Mouse (Mus musculus): ENCODE measurements around the gene Zdhhc8. TPM values are rescaled to one million over a fixed set of nuclear protein-coding genes. Genes with fewer than 3 reads are reported as not detected.
"Not testable (repeated sequence)": the region's sequence is repeated elsewhere in the genome, so short reads cannot be mapped to it uniquely, and the experiment has no call there.

The Zdhhc8 gene
- polyA plus RNA-seq, 1 experiment from 2014 or later = 20.6 TPM

- no peak overlapping the region for H3K9ac ChIP-seq
- 23% methylated on average over 8 of the region's 8 CpGs for WGBS
- no peaks in the 10 kb centered on the region for H3K9me3 ChIP-seq
- H3K27ac ChIP-seq = no peak overlapping the region
- no peak overlapping the region for H3K4me3 ChIP-seq
- no peaks in the 10 kb centered on the region for H3K36me3 ChIP-seq
- 0 out of 2 replicates have a peak, but pooled peaks have one; percentile 2 for ATAC-seq (ENCODE audit: borderline replicate concordance, extremely low read depth, low FRiP score, low TSS enrichment)
- no peak overlapping the region for H3K4me2 ChIP-seq
- H3K27me3 ChIP-seq = no peaks in the 10 kb centered on the region
- peaks cover 5% of the 10 kb centered on the region; the same call in 1 of the 2 replicates for H3K4me1 ChIP-seq
Measured at GRCm38 (mm10) chr16:18210701-18211416, 24.1 kb downstream of the Zdhhc8 start.

DNA sequence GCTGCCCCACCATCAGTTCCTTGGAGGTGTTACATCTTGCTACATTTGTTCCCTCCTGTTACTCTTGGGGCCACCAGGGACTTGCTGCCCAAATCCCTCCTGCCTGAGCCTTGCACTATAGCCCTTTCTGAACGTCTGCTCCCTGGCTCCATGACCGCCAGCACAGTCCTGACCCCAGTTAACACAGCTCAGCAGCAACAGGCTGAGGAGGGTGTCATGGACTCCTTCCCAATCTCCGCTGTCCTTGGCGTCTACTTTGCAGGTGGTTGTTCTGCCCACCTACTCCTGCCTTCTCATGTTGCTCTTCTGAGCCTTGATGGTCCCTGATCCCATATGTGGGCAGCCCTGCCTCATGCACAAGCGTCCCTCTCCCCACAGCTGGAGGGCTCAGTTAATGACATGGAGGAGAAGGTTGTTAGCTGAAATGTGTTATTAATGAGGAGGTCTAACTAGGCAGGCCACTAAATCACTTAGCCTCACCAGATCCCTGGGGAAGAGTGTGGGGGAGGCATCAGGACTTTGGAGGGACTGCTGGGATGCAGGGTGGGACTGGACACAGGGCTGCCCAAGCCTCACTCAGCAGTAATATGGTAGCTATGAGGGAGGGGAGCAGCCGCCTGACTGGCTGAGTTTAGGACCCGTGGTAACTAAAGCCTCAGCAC is 31.4 kb downstream of the Zdhhc8 start:
- Histone ChIP-seq H3K27me3 (no peaks in the 10 kb centered on the region), H3K9ac (no peak overlapping the region), H3K4me2 (no peak overlapping the region), H3K9me3 (no peaks in the 10 kb centered on the region), H3K27ac (no peak overlapping the region), H3K36me3 (no peaks in the 10 kb centered on the region), H3K4me1 (no peaks in the 10 kb centered on the region), H3K4me3 (no peak overlapping the region)
- 58% methylated on average over 7 of the region's 7 CpGs for WGBS
- no peak for ATAC-seq (ENCODE audit: borderline replicate concordance, extremely low read depth, low FRiP score, low TSS enrichment)

GRCm38 (mm10) chr16:18202061-18202460 is 32.9 kb downstream of the Zdhhc8 start:
- no peak overlapping the region for H3K4me3 ChIP-seq
- no peaks in the 10 kb centered on the region for H3K4me1 ChIP-seq
- H3K4me2 ChIP-seq = no peak overlapping the region
- 89% methylated on average over 1 of the region's 1 CpGs for WGBS
- no peaks in the 10 kb centered on the region for H3K36me3 ChIP-seq
- no peak for ATAC-seq (ENCODE audit: borderline replicate concordance, extremely low read depth, low FRiP score, low TSS enrichment)
- H3K27me3 ChIP-seq = no peaks in the 10 kb centered on the region
- no peak overlapping the region for H3K27ac ChIP-seq
- H3K9me3 ChIP-seq = no peaks in the 10 kb centered on the region
- no peak overlapping the region for H3K9ac ChIP-seq

GRCm38 (mm10) chr16:18201620-18202019 is 33.3 kb downstream of the Zdhhc8 start:
- Histone ChIP-seq H3K27me3 (no peaks in the 10 kb centered on the region), H3K36me3 (no peaks in the 10 kb centered on the region), H3K4me1 (no peaks in the 10 kb centered on the region), H3K9me3 (no peaks in the 10 kb centered on the region), H3K27ac (no peak overlapping the region), H3K9ac (no peak overlapping the region), H3K4me2 (no peak overlapping the region), H3K4me3 (no peak overlapping the region)
- WGBS = 27% methylated on average over 1 of the region's 1 CpGs
- no peak for ATAC-seq (ENCODE audit: borderline replicate concordance, extremely low read depth, low FRiP score, low TSS enrichment)

GRCm38 (mm10) chr16:18200062-18200461 is 34.9 kb downstream of the Zdhhc8 start:
- H3K4me1 ChIP-seq = 0 out of 2 replicates have a peak, but pooled peaks cover 1% of the 10 kb centered on the region
- H3K9me3 ChIP-seq = no peaks in the 10 kb centered on the region
- H3K9ac ChIP-seq = no peak overlapping the region
- H3K27me3 ChIP-seq = no peaks in the 10 kb centered on the region
- H3K36me3 ChIP-seq = no peaks in the 10 kb centered on the region
- ATAC-seq (ENCODE audit: borderline replicate concordance, extremely low read depth, low FRiP score, low TSS enrichment) = no peak
- H3K4me3 ChIP-seq = no peak overlapping the region
- H3K4me2 ChIP-seq = no peak overlapping the region
- WGBS = 69% methylated on average over 2 of the region's 2 CpGs
- H3K27ac ChIP-seq = no peak overlapping the region

- 0 out of 2 replicates have a peak, but pooled peaks cover 3% of the 10 kb centered on the region for H3K4me1 ChIP-seq
- no peaks in the 10 kb centered on the region for H3K9me3 ChIP-seq
- H3K27me3 ChIP-seq = no peaks in the 10 kb centered on the region
- no peak overlapping the region for H3K9ac ChIP-seq
- no peak overlapping the region for H3K27ac ChIP-seq
- no peaks in the 10 kb centered on the region for H3K36me3 ChIP-seq
- H3K4me2 ChIP-seq = no peak overlapping the region
- WGBS = 64% methylated on average over 10 of the region's 10 CpGs
- no peak overlapping the region for H3K4me3 ChIP-seq
- ATAC-seq (ENCODE audit: borderline replicate concordance, extremely low read depth, low FRiP score, low TSS enrichment) = no peak
Measured at GRCm38 (mm10) chr16:18198365-18199098, 36.4 kb downstream of the Zdhhc8 start.

DNA sequence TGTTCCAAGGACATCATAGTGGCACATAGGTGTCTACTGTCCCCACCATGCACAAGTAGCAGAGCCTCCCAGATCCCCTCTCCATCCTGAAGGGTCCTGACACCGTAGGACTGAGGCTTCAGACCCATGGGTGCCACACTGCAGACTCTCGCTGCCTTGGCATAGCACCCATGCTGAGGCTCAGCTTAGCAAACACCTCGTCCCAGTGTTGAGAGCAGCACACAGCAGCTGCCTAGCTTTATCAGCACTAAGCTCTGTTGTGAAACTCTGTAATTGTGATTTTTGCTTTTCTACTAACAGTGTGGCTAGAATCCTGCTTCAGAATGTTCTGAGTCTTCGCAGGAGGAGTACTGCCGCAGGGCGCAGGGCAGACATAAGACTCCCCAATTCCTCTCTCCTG is 37.1 kb downstream of the Zdhhc8 start:
- no peak for ATAC-seq (ENCODE audit: borderline replicate concordance, extremely low read depth, low FRiP score, low TSS enrichment)
- no peak overlapping the region for H3K27ac ChIP-seq
- H3K4me3 ChIP-seq = no peak overlapping the region
- H3K36me3 ChIP-seq = no peaks in the 10 kb centered on the region
- no peak overlapping the region for H3K9ac ChIP-seq
- H3K27me3 ChIP-seq = no peaks in the 10 kb centered on the region
- H3K9me3 ChIP-seq = no peaks in the 10 kb centered on the region
- H3K4me2 ChIP-seq = no peak overlapping the region
- H3K4me1 ChIP-seq = 0 out of 2 replicates have a peak, but pooled peaks cover 3% of the 10 kb centered on the region
- whole genome bisulfite sequencing = 72% methylated on average over 6 of the region's 6 CpGs

DNA sequence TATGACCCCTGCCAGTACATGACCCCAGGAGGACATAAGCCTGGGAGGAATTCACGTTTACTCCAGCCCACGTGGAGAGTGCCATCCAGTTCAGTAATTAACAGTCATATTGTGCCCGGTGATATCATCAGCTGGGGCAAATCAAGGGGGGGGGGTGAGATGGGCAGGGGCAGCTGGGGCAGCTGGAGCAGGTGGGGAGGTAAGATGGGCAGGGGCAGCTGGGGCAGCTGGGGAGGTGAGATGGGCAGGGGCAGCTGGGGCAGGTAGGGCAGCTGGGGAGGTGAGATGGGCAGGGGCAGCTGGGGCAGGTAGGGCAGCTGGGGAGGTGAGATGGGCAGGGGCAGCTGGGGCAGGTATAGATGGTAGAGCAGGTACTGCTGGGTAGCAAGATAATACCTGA is 39.4 kb downstream of the Zdhhc8 start:
- not testable (repeated sequence) for H3K9me3 ChIP-seq; H3K27ac ChIP-seq; H3K9ac ChIP-seq; H3K4me3 ChIP-seq; H3K4me1 ChIP-seq; H3K36me3 ChIP-seq; H3K27me3 ChIP-seq; H3K4me2 ChIP-seq; ATAC-seq (ENCODE audit: borderline replicate concordance, extremely low read depth, low FRiP score, low TSS enrichment)
- WGBS = 59% methylated on average over 3 of the region's 3 CpGs

DNA sequence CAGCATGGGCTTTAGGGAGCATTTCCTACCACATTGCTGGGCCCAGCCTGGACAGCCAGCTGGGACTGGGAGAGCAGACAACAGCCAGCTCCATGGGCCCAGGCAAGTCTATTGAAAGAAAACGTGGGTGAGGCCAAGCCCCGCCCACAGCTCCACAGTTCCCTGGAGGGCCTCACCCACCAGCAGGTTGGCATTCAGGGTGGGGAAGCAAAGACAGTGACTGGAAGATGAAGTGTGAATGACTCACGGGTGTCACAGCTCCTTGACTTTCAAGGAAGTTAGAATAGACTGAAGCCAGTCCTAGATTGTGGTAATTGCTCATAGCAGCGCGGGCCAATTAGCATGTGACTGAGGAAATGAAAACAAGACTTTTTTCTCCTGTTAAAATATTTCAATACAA is 39.9 kb downstream of the Zdhhc8 start:
- Histone ChIP-seq H3K27me3 (no peaks in the 10 kb centered on the region), H3K4me2 (no peak overlapping the region), H3K27ac (no peak overlapping the region), H3K9ac (no peak overlapping the region), H3K4me1 (0 out of 2 replicates have a peak, but pooled peaks cover 3% of the 10 kb centered on the region), H3K36me3 (no peaks in the 10 kb centered on the region), H3K9me3 (no peaks in the 10 kb centered on the region), H3K4me3 (no peak overlapping the region)
- WGBS = 57% methylated on average over 5 of the region's 5 CpGs
- ATAC-seq (ENCODE audit: borderline replicate concordance, extremely low read depth, low FRiP score, low TSS enrichment) = no peak

- no peaks in the 10 kb centered on the region for H3K9me3 ChIP-seq
- H3K27me3 ChIP-seq = no peaks in the 10 kb centered on the region
- H3K27ac ChIP-seq = no peak overlapping the region
- 0 out of 2 replicates have a peak, but pooled peaks cover 3% of the 10 kb centered on the region for H3K4me1 ChIP-seq
- no peak overlapping the region for H3K4me2 ChIP-seq
- WGBS = 61% methylated on average over 15 of the region's 15 CpGs
- no peak overlapping the region for H3K4me3 ChIP-seq
- no peak overlapping the region for H3K9ac ChIP-seq
- H3K36me3 ChIP-seq = no peaks in the 10 kb centered on the region
- ATAC-seq (ENCODE audit: borderline replicate concordance, extremely low read depth, low FRiP score, low TSS enrichment) = peak; percentile 39
Measured at GRCm38 (mm10) chr16:18194208-18194985, 40.5 kb downstream of the Zdhhc8 start.

DNA sequence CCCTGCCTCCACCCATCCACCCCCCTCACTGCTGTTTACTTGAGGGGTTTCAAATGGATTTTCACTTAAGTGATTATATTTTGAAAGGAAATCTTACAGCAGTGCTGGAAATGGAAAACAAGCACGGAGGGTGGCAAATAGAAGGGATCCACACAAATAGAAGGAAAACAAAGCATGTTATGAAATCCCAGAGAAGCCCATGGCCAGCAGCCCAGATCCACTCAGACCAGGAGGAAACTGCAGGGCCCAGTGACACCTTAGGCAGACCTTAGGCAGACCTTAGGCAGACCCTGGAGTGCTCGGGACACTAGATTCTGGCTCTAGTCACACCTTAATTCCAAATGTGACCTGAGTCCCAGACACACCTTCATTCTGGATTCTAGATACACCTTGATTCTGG is 43.9 kb downstream of the Zdhhc8 start:
- Histone ChIP-seq H3K4me1 (0 out of 2 replicates have a peak, but pooled peaks cover 3% of the 10 kb centered on the region), H3K4me2 (no peak overlapping the region), H3K9ac (no peak overlapping the region), H3K27ac (no peak overlapping the region), H3K4me3 (no peak overlapping the region), H3K36me3 (no peaks in the 10 kb centered on the region), H3K9me3 (no peaks in the 10 kb centered on the region), H3K27me3 (no peaks in the 10 kb centered on the region)
- 62% methylated on average over 2 of the region's 2 CpGs for WGBS
- ATAC-seq (ENCODE audit: borderline replicate concordance, extremely low read depth, low FRiP score, low TSS enrichment) = no peak

Data from lung, embryonic 15.5 days (tissue).